Mouse (Mus musculus) monocyte, adult 2 months (primary cell): ENCODE measurements around the gene Tnfaip3.

ENCODE experiments used
- DNase-seq, 2 experiments: peaks; one replicate each; pipeline ENCODE4 v3.0.0; 2022; ENCODE audit warnings: low spot score in 2 of 2, low read depth in 1 of 2

The Tnfaip3 gene

DNA sequence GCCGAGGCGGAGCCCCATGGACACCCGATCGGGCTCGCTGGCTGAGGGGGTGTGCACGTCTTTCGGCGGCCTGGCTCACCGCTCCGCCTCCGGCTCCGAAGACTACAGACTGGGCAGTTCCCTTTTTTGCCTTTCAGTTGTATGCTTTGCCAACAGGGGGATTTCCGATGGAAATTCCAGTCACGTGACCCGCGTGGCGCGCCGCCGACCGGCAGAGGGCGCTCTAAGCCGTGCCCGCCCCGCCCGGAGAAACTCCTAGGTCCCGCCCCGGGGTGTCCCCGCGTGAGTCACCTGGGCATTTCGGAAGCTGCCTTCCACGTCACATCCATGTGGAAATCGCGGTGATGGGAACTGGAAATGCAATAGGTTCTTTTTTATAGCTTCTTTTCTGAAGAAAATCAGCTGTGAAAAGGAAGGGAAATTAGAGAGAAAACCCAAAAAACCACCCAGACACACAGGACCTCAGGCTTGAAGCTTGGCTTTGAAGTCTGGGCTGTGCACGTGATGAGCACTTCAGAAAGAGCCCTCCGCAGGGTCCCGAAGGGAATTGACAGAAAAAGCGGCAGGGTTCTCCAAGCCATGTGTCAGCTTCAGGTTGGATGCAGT lies at the start of gene Tnfaip3:
Gene Tnfaip3 (minus strand): TSS at position 401 of the 606 bp plus-strand sequence.
- DNase-seq = peak; percentile 98 to 100

DNA sequence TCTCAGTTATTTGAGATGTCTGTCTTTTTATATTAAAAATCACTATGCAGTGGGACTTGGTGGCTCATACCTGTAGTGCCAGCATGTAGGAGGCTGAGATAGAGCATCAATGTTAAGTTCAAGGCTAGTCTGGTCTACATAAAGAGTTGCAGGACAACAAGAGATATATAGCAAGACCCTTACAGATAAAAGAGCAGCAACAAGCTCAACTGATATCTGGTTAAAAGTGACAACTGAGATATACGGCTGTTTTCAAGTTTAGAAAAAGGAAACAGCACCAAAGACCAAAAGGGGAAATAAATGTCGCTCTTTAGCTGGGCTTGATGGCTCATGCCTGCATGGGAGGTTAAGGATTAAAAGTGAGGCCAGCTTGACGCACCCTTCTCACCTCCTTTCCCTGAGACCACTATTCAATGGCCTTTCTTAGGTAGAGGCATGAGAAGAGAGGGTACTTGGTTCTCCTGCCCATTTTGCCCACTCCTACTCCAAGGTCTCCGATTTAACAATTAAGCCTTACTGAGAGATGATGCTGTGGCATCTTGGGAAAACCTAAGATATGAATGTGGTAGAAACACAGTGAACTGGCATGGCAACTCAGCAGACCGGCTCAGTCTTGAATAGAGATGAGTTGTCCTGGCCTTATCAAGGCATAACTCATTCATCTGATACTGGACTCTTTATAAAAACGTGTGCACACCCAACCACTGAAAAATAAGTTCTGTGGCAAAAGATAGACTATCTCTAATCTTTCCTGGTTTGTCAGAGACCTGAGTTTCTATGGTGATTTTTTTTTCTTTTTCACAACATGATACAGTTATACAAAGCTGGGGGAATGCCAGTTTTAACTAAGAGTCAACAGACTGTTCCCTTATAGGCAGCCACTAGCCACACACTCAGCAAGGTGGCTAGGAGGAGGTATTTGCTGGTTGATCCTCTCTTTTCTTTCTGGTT lies 49.5 kb upstream of the Tnfaip3 start:
- no peak for DNase-seq

DNA sequence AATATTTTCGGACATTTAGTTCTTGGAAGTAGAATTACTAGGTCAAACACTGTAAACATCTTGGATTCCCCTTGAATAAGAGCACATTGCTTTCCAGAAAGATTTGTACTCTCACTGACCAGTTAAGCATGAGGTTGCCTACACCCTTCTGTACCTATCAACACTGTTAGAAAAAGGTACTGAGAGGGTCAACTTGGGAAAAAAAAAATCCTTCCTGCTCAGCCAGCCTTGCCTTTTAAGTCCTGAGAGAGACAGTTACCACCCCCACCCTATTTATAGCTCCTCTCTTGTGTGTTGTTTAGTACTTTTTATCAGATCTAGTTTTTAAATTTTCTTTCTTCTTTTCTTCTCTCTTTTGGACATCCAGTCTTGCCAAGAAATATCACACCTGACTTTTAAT lies 48.2 kb upstream of the Tnfaip3 start:
- DNase-seq = no peak

DNA sequence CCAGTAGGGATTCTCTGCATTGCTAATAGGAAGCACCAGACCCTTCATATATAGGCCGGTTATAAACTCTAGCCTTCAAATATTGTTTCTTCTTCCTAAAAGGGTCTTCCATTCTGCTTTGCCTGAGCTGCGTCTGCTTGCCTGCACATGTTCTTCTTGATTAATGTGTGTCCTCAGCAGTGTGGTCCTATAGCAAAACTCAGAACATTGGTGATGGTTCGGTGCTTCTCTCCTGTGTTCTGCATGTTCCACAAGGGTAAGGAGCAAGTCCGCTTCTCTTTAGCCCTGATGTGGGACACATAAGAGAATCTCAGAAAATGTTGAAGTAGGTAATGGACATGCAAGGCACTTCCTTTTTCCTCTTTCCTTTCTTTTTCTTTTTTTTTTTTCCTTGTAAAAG lies 47.8 kb upstream of the Tnfaip3 start:
- DNase-seq = no peak

DNA sequence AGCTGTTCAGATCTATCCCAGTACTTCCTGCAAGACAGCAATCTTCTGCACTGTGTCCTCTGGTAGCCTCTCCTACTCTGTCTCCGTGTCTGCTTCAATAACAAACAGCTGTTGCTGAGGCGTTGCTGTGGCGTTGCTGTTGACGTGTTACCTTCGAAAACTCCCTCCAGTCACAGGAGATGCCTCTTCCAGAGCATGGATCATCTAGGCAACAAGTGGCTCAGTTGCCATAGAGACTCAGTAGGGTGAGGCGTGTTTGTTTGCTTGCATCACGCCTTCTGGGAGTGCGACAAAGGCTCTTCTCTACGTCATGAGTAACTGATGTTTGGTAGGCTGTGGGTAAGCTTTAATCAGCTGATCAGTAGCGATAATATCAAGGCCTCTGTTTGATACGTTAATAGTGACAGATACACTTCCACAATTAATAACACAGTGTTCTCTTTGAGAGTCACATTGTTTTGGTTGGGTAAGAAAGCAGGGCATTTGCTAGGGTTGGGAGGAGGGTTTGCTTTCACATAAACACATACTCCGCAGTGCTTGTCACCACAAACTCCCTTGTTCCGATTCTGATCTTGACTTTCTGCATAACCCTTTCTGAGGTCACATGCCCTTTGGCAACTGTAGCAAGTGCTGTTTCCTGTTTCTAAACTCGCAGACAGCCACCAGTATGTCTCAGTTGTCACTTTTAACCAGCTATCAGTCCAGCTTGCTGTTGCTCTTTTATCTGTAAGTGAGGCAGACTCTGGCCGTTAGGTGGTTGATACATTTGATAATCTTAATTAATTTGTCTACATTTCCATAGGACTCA lies 46.8 kb upstream of the Tnfaip3 start:
- peak; percentile 82 to 87 for DNase-seq

DNA sequence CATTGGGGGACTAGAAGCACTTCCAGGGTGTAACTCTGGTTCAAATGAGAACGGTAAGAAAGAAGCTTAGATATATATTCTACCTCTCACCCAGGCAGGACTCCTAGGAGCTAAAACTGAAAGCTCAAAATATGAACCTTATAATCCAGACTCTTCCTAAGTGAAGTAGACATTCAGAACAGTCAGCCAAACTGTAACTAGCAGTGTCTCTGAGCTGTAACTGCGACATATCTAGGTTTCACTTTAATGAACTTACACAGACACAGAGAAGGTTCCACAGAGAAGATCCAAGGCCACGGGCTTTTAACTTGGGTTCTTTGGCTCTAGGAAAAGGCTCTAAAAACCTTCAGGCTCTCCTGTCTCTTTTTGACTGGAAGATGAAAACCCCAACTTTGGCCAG lies 45.7 kb upstream of the Tnfaip3 start:
- no peak for DNase-seq

DNA sequence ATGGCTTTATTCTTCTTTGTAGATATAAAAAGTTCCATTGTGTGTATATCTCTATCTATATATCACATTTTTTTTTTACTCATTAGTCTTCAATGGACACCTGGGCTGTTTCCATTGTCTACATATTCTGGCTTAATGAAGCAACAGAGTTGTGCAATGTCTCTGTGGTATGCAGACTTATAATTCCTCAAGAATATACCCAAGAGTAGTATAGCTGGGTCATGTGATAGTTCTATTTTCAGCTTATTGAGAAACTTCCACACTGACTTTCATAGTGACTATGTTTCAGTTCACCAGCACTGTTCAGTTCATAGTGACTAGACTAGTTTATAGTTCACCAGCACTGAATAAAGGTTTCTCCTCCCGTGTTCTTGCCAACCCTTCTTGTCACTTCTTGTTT lies 38.1 kb upstream of the Tnfaip3 start:
- peak in 1 of 2 experiments; percentile 21 for DNase-seq

DNA sequence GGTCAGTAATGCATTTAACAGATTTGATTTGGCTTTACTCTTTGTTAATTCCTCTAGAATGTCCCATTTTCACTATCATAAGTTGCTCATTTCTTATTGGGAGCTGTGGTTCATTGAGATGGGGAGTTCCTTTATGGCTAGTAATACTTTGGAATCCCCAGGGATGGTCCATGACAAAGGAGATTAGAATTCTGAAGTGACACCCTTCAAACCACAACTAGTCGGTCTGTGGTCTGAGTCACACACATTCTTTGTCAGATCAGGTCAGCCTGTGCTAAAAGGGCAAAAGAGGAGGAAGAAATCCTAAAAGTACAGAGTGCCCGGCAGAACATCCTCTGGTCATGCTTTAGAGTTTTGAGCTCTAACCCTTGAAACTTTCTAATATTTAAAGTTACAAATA lies 30.5 kb upstream of the Tnfaip3 start:
- no peak for DNase-seq

DNA sequence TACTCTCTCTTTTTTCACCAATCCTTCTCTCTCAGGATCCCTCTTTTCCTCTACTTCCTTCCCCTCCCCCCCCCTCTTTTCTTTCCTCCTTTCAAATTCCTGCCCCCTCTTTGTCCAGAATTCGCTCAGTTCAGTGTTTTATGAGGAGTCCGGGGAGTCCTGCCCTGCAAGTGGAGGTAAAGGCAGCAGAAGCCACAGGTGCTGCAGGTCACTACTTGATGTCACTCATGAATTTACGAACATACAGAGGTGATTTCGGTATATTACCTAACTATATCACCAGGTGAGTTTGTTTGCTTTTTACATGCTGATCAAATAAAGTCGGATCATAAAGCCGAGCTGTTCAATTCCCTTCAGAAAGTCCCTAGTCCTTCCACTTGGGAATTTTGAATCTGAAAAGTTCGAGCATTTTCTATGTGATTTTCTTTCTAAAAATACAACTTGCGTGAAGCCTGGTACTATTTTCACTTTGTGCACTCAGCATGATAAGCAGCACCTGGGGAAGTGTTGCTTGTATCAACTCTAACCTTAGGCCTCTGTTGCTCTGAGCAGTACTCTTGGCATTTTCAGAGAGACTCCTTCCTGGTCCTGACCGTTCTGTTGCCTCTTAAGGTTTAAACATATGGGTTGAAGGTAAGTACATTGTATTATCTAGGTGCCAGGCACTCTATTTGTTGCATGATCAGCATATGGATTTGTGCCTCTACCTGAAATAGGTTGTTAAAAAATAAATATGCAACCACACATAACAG lies 29.5 kb upstream of the Tnfaip3 start:
- DNase-seq = no peak

DNA sequence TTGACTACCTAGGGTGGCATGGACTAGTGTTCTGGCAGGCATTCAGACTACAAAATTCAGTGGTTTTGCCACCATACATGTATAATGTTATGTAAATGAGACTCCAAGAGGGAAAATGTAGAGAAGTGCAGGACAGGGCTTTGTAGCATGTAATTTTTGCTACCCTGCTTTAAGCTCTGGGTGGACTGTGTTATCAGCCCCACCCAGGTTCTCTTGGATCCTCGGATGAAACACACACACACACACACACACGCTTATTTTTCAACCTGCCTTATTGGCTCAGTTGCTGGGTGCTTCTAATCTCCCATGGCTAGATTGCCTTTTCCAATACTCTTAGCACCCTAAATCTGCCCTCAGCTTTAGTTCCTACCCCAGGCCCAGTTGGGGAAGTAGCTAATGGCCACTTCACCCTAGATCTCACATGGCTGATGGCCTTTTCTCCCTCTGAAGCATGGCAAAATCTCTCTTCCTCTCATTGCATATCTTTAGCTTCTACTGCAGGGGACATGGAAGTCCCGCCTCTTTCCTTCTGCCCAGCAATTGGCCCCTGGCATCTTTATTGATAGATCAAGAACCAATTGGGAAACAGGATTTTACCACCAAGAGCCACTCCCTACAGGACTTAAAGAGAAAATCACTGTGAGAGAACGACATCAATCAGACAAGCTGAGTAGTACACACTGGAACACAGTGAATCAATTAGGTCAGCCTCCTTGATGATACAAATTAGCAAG lies 28.2 kb upstream of the Tnfaip3 start:
- DNase-seq = peak; percentile 26 to 34

DNA sequence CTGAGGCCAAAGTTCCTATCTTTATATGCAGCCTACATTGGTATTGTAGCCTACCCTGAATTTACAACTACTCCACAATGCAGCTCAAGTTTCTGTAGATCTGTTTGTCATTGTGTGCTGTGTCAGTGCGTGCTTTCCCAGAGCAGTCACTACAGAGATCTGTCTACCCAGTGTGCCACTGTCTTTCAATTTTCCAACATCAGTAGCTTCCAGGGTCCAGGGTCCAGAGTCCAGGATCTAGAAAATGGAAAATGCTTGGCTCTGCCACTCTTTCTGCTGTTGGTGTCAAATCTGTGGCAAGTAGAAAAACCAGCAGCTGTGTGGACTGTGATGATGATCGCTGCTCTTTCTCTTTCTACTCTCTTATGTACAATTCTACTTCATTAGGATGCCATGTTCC lies 24.7 kb upstream of the Tnfaip3 start:
- DNase-seq = no peak

DNA sequence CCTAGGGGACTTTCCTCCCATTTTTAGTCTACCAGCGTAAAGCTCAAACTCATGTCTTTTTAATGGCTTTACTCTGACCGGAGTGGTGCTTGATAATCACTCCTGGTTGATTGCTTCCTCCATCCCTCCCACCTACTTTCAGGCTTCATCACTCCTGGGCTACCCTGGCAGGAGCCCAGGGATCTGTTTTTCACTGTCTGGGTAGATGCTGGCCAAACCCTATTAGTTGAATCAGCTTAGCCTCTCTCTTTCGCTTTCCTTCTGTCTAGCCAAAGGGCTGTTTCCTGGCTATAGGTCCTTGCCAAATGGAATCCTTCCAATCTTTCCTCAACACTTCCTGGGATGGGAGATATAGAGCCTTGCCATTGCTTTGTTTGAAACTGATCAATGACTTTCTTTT lies 19.3 kb upstream of the Tnfaip3 start:
- DNase-seq = no peak

DNA sequence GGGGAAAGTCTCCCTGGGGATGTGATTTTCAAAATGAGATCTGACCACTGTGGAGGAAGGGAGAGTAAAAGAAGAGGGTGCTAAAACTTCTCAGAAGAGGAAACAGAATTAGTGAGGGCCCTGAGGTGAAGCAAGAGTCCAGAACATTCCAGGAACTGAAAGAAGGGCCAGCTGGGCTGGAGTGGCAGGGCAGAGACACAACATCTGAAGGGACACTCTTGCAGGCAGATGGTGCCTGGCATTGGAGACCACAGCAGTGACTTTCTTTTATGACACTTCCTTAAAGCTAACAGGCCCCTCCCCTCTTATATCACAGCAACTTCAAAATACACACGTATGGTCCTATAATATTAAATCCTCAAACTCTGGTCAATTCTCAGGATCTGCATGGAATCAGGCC lies 18.2 kb upstream of the Tnfaip3 start:
- peak; percentile 58 to 75 for DNase-seq

DNA sequence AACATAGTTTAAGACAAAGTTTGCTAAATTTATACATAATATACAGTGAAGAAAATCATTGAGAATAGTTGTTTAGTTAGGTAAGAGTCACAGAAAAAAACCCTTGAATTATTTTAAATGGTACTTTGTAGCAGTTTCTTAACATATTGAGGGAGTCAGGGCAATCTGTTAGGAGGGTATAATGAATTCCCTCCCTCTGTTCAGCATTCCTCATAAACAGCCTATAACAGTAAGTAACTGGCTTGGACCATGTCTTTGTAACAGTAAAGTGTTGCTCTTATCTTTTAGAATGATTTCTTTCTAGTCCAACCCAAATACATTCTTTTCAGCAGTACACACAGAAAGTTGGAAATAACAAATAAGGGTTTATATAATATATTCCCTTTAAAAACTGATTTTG lies 16.4 kb upstream of the Tnfaip3 start:
- no peak for DNase-seq

DNA sequence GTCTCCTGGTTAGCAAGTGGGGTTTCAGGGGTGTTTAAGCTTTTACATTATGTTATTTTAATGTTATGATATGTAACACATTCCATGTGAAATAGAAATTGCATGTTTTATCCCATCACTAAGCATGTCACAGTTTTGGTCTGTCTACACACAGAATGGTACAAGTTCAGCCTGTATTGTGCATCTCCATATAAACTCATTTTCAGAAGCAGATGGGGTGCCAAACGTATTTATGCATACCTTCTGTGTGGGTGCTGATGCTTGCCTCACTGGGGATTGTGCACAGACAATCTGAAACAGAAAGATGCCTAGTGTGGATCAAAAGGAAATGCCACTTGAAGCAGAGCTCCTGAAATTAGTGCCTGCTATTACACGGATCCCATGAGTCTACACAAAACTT lies 15.2 kb upstream of the Tnfaip3 start:
- DNase-seq = no peak

DNA sequence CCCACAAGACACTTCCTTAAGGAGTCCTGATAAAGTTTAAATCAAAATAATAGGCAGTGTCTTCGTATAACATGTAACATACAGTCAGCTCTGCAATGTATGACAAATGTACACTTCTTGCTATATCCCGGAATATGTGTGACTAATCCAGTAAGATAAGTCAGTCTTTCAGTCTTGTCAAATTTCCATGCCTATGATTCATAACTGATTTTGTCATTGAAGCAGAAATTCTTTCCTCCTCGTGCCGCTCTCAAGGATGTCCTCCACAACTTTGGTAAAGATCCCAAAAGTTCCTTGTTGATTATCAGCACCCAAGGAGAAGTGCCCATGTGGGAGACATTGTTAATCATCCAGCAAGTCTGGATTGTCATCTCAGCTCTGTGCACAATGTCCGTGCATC lies 11.3 kb upstream of the Tnfaip3 start:
- DNase-seq = no peak

DNA sequence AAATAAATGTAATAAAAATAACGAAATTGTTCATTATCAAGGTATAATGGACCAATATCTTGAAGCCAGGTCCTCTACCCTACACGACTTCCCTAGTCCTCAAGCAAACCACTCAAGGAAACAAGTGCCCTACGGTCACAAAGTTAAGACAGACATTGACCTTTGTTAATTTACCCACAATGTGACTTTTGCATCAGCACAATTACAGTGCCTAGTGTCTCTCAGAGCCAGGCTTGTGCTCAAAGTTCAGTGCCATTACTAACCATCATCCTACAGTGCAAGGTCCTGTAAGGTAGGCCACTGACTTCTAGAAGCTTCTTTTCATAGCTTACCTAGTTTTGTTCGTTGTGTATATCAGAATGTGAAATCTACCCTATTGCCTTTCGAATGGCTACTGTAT lies 8.9 kb upstream of the Tnfaip3 start:
- no peak for DNase-seq

DNA sequence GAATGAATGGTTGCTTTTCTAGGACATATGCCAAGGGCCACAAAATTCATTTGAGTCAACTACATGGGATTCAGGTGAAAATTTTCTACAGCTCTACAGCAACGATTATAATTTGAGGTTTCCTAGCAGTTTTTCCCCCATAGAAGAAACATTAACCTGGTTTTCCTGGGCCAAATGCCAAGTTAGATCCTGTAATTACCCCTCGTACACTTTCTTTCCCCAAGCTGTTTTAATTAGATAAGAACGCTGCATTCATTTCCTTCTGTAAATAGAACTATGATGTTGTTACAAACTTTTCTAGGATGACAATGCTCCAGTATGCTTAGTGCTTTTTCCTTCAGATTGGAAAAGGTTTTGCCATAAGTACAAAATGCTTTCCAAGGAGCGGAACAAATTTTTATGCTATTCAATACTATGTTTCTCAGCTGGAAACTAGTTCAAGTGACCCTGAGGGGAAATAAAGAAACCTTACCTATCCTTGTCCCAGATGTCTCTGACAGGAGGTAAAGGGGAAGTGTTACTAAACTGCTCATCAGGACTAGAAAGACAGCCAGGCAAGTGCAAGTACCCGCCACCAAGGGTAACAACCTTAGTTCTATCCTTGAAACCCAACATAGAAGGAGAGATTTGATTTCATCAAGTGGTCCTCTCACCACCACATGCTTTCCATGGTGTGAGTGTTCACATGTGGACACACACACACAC lies 8.3 kb upstream of the Tnfaip3 start:
- no peak for DNase-seq

DNA sequence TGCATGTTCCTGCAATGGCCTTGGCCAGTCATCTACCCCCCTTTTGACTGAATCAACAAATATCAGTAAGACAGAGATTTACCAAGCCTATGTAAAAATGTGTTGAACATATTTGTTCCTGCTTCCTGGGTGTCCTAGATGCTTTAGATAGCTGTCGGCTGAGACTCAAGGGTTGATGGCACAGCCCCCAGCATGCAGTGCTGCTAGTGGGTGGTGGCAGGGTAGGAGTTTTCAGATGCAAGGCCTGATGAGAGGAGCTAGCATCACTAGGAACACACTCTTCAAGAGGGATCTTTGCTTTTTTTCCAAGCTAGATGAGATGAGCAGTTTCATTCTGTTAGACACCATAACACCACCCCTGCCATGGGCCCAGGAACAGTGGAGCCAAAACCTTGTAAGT lies 6.8 kb upstream of the Tnfaip3 start:
- no peak for DNase-seq
